Mouse (Mus musculus): ENCODE measurements around the gene Lrpprc.

The Lrpprc gene

GRCm38 (mm10) chr17:84758374-84758773 lies 32.2 kb downstream of the Lrpprc start:
- no peak for DNase-seq

GRCm38 (mm10) chr17:84756090-84756489 lies 34.5 kb downstream of the Lrpprc start:
- no peak for DNase-seq

- no peak for DNase-seq
Measured at GRCm38 (mm10) chr17:84753489-84753888, 37.1 kb downstream of the Lrpprc start.

DNA sequence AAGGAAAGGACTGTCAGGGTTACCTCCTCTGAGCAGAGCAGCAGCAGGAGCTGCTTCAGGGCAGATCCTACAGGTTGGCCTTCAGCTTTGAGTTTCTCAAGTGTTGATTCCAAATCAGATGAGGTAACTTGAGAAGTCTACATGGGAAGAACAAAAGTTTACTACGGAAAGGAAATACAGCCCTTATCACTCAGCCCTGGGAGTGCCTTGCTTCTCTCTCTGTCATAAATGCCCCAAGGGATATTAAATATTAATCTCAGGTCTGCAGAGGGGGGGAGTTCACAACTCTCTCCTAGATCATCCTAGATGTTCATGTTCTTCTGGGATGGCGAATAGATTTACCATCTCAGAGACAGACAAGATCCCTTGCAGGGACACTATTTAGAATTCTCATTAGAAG lies 38.3 kb downstream of the Lrpprc start:
- no peak for DNase-seq

GRCm38 (mm10) chr17:84751630-84752191 lies 38.9 kb downstream of the Lrpprc start:
- DNase-seq: no peak

DNA sequence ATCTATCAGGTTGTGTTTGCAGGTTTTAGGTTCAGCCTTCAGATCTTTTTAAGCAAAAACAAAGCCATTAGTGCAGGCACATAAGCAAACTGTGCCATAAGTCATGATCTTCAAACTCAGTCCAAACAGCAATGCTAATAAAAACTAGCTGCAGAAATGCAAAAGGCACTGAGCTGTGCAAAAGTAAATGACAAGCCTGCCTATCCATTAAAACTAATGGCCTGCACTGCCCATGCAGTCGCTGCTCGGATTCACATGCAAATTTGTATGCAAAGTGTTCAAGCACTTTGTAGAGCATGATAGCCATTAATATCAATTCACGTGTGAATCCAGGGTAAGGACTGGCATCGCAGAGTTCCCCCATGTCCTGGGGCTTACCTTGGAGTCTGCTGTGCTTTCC lies 40.5 kb downstream of the Lrpprc start:
- DNase-seq: peak; percentile 19

- DNase-seq: no peak
Measured at GRCm38 (mm10) chr17:84749297-84749696, 41.3 kb downstream of the Lrpprc start.

GRCm38 (mm10) chr17:84748152-84748682 lies 42.4 kb downstream of the Lrpprc start:
- DNase-seq: no peak

DNA sequence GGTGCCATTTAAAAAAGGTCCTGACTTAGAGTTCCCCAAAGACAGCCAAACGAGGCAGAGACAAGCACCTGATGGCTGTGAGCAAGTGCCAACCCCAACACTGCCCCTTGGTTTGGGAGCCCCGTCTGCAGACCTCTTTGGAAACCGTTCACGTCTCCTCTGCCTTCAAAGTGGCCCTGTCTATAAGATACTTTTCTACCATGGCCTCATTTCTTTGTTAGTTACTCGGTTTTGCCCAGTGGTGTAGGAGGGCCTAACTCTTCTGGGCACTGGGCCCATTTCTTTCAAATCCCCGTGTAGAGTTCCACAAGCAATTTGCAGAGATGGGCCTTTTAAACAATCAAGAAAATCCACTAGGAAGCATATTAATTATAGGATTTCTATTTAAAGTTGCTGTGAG lies 43.4 kb downstream of the Lrpprc start:
- DNase-seq: no peak

- no peak for DNase-seq
Measured at GRCm38 (mm10) chr17:84745001-84745400, 45.6 kb downstream of the Lrpprc start.

GRCm38 (mm10) chr17:84744256-84744655 lies 46.3 kb downstream of the Lrpprc start:
- no peak for DNase-seq

DNA sequence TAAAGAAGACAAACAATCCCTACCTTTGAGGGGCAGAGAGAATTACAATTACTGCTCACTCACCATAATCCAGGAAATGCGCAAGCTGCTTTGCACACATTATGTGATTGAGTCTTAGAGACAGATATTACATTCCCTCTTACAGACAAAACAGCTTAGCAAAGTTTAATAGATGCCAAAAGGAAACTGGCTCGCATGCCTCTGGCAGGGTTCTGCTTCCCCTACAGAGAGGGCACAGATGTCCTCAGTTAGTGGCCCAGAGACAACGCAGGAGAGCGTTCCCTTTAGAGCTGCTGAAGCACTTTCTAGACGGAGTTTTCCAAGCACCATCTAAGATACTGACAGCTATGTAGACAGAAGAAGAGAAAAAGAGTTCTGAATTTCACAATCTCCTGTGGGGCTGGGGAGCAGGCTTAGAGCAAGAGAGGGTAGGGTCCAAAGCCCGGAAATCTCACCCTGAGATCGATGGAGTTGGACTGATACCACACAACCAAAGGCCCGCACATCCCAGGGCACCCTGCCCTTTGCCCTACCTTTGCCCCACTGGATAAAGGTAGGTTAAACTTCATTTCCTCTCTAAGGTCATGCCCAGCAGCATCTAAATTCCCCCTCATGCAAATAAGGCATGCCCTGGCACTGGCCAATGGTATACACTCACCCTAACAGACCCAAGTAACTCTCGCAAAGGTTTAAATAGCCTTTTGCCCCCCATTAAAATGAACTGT lies 52.4 kb downstream of the Lrpprc start:
- no peak for DNase-seq

- no peak for DNase-seq
Measured at GRCm38 (mm10) chr17:84736719-84737118, 53.9 kb downstream of the Lrpprc start.

DNA sequence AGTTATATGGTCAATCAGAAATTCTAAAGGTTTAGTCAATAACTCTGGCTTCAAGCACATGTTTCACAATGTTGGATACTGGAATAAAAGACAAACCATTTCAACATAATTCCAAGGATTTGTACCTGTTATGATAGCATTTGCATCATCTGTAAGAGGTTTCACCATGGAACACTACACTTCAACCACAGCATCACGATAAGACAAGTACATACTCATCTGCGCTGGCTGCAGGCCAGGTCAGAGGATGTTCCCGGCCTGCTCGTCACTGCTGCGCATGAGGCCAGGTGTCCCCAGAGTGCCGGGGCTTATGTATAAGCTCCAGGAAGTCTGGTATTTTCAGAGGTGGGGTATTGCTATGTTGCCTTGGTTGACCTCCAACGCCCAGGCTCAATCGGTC lies 58.0 kb downstream of the Lrpprc start:
- no peak for DNase-seq

DNA sequence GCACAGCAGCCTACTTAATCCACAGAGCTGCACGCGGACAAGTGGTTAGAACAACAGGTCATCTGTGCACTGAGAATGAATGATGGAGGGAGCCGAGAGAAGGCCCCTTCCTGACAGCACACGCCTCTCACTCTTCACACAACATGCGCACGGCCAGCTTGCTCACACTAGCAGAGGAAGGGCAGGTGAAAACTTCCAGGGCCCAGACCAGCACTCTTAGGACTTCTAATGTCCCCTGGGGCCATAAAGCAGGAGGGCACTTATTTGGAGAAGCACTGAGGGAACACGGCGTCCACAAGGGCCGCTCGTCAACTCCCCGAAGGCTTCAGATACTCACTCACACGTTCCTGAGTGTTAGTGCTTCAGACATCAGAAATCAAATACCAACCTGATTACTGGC lies 59.2 kb downstream of the Lrpprc start:
- DNase-seq: no peak

GRCm38 (mm10) chr17:84729140-84729539 lies 61.4 kb downstream of the Lrpprc start:
- DNase-seq: no peak

DNA sequence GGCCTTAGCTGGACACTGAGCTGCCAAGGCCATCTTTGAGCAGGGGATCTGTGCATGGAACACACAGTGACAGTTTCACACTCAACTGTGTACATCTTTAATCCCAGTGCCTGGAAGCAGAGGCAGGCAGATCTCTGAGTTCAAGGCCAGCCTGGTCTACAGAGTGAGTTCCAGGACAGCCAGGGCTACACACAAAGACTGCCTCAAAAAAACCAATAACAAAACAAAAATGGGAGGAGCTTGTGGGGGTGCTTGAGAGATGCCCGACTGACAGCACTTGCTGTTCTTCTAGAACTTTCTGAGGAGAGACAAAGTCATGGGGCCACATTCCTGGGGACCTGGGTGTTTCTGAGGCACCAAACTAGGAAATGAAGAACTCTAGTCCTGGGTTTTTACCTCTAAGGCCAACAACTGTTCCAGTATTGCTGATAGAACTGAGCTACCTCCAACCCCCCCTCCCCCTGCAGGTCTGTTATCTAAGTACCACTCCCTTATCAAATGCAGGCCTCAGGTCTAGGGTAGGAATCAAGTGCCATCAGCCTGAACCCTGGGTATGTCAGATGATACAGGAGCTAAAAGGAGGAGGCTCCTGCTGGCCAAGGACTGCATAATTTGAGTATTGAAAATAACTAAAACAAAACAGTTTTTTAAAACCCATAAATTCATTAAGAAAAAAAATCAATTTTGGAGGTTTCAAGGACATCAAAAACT lies 62.2 kb downstream of the Lrpprc start:
- DNase-seq: no peak

GRCm38 (mm10) chr17:84725163-84725562 lies 65.4 kb downstream of the Lrpprc start:
- no peak for DNase-seq

- DNase-seq: no peak
Measured at GRCm38 (mm10) chr17:84724028-84724427, 66.6 kb downstream of the Lrpprc start.

DNA sequence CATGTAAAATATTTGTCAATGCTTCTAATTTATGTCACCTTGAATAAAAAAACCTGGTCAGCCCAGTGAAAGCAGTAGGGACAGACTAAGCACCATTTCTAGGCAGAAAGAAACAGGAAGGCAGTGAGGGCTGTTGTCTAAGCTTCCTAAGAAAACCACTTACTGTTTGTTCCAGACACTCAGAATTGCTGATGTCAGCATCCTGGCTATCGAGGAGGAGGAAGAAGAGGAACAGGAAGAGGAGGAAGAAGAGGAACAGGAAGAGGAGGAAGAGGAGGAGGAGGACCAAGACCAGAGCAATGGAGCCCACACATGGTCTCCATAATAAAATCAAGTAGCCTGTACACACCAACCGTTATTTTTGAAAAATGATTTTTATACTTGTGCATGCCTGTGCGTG lies 71.5 kb downstream of the Lrpprc start:
- DNase-seq: no peak

- DNase-seq: no peak
Measured at GRCm38 (mm10) chr17:84717416-84717815, 73.2 kb downstream of the Lrpprc start.

DNA sequence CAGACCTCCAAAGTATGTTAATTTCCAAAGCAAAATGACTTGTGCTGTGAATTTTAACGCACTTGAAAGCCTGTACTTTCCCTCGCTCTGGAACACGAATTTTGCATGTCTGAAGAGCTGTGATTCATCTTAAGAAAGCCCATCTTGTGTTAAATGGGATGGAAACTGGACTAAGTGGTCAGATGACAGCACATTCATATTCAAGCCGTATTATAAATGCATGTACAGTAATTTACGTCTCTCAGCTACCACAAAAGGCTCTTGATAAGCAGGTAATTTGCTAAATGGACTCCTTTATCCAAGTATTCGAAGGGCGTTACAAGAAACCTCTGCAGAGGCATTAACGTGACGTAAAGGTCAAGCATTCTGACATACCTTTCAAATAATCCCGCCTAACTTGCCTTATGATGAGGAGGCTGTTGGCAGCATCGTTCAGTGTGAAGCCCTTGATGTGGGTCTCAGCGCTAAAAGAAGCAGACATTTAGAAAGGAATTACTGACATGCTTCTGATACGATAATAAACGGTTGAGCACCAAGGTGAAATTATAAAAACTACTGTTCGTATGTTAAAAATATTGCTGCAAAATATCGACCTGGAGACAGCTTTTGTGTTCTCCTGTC lies 74.2 kb downstream of the Lrpprc start:
- DNase-seq: no peak

- no peak for DNase-seq
Measured at GRCm38 (mm10) chr17:84714930-84715329, 75.7 kb downstream of the Lrpprc start.
